Mouse (Mus musculus) frontal cortex, postnatal 25 days (tissue): ENCODE measurements around the gene Btbd16.
A peak's percentile ranks its signal among the peaks of the same experiment; 100 is the strongest.

Source experiments
- DNase-seq, 2 experiments: peaks; one replicate each; pipeline ENCODE4 v3.0.0; 2022; ENCODE audit warnings: low spot score in 2 of 2

Btbd16 gene

GRCm38 (mm10) chr7:130773914-130774630 lies at the start of gene Btbd16:
TSS of gene Btbd16 (plus strand) at chr7:130774069.
- DNase-seq = no peak

- DNase-seq = no peak
Observed at GRCm38 (mm10) chr7:130726185-130726584, 47.7 kb upstream of the Btbd16 start.

GRCm38 (mm10) chr7:130726724-130727422 lies 47.0 kb upstream of the Btbd16 start:
- no peak for DNase-seq

- DNase-seq = no peak
Observed at GRCm38 (mm10) chr7:130727560-130727959, 46.3 kb upstream of the Btbd16 start.

- no peak for DNase-seq
Observed at GRCm38 (mm10) chr7:130731792-130732191, 42.1 kb upstream of the Btbd16 start.

- no peak for DNase-seq
Observed at GRCm38 (mm10) chr7:130732908-130733307, 41.0 kb upstream of the Btbd16 start.

- DNase-seq = no peak
Observed at GRCm38 (mm10) chr7:130733423-130733822, 40.4 kb upstream of the Btbd16 start.

GRCm38 (mm10) chr7:130734195-130734787 lies 39.6 kb upstream of the Btbd16 start:
- no peak for DNase-seq

GRCm38 (mm10) chr7:130741099-130741498 lies 32.8 kb upstream of the Btbd16 start:
- DNase-seq = no peak

- DNase-seq = no peak
Observed at GRCm38 (mm10) chr7:130743239-130744025, 30.4 kb upstream of the Btbd16 start.

- DNase-seq = no peak
Observed at GRCm38 (mm10) chr7:130749165-130749564, 24.7 kb upstream of the Btbd16 start.

GRCm38 (mm10) chr7:130750752-130751490 lies 22.9 kb upstream of the Btbd16 start:
- no peak for DNase-seq

GRCm38 (mm10) chr7:130751678-130752077 lies 22.2 kb upstream of the Btbd16 start:
- DNase-seq = no peak

GRCm38 (mm10) chr7:130754790-130755189 lies 19.1 kb upstream of the Btbd16 start:
- DNase-seq = no peak

GRCm38 (mm10) chr7:130756343-130756835 lies 17.5 kb upstream of the Btbd16 start:
- DNase-seq = no peak

- no peak for DNase-seq
Observed at GRCm38 (mm10) chr7:130757326-130757865, 16.5 kb upstream of the Btbd16 start.

- DNase-seq = peak; percentile 45 to 67
Observed at GRCm38 (mm10) chr7:130762071-130762897, 11.6 kb upstream of the Btbd16 start.

GRCm38 (mm10) chr7:130764160-130764559 lies 9.7 kb upstream of the Btbd16 start:
- DNase-seq = no peak

- no peak for DNase-seq
Observed at GRCm38 (mm10) chr7:130766411-130767170, 7.3 kb upstream of the Btbd16 start.
